Mouse (Mus musculus): ENCODE data around the gene Dscaml1.

DNA sequence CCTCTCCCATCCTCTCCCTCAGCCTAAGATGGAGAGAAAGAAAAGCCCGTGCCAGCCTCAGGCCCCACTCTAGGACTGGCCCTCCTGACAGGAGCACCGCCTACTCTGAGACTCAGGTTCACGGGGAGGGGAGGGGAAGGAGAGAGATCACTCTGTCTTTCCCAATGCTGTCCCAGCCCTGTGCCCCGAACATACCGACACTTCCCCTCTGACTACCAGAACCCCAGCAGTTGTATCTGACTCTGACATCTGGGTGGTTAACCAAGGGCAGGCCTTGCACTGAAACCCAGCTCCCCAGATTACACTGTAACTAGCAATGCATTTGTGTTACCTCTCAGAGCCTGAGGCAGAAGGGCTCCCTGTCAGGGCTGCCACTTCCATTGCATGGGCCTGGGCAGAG is 362.0 kb downstream of the Dscaml1 start:
- TF ChIP-seq CTCF (IDR thresholded peaks at IDR 0.05 in 2 of 3, conservative IDR thresholded peaks at IDR 0.05 in 1 of 3; ENCODE audit: control insufficient read depth in 1 of 3, insufficient read depth in 1 of 3, low read depth in 2 of 3, low read length in 3 of 3, poor library complexity in 1 of 3, severe bottlenecking in 1 of 3) (no peak), HCFC1 (IDR thresholded peaks at IDR 0.05; ENCODE audit: low read depth, low read length) (peak; percentile 36; the same call in 1 of the 2 replicates), POLR2A (IDR thresholded peaks at IDR 0.05; ENCODE audit: control insufficient read depth in 1 of 2, insufficient read depth in 1 of 2, low read depth in 1 of 2, low read length in 2 of 2, poor library complexity in 1 of 2) (no peak), MEF2A (IDR thresholded peaks at IDR 0.05; ENCODE audit: extremely low read depth, insufficient replicate concordance, low read depth, low read length, poor library complexity, severe bottlenecking) (no peak), GATA1 (IDR thresholded peaks at IDR 0.05; ENCODE audit: low read depth, low read length) (peak; percentile 69), USF1 (IDR thresholded peaks at IDR 0.05; ENCODE audit: low read depth, low read length) (0 out of 2 replicates have a peak, but pooled peaks have one; percentile 19), TAL1 (IDR thresholded peaks at IDR 0.05; ENCODE audit: low read length) (peak; percentile 84), MYC (IDR thresholded peaks at IDR 0.05; ENCODE audit: low read depth, low read length) (0 out of 2 replicates have a peak, but pooled peaks have one; percentile 50)
